Mouse (Mus musculus): Measurements from ENCODE around the gene 1700069L16Rik. TPM values are rescaled to one million over a fixed set of nuclear protein-coding genes. Genes with fewer than 3 reads are reported as not detected.

The 1700069L16Rik gene
- polyA plus RNA-seq, 1 experiment from 2014 or later = not detected

DNA sequence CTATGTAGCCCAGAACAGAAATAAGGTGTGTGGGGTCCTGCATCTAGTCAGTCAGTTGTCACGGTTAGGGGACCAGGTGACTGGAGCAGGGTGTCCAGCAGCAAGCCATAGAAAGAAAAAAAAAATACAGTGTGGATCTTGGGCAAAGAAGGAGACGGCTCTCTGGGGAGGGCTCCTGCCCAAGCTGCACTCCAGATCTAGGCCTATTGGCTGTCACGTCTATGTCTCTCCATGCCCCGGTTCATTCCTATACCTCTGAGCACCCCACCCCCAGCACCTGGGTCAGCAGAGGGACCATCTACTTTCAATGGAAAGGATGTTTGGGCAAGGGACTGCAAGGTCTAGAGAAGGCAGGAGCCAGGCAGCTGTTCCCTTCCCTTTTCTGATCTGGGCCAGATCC lies 45.1 kb downstream of the 1700069L16Rik start:
- Histone ChIP-seq H3K4me1 (no peaks in the 10 kb centered on the region), H3K4me3 (no peak overlapping the region), H3K9me3 (no peaks in the 10 kb centered on the region), H3K4me2 (no peak overlapping the region), H3K36me3 (no peaks in the 10 kb centered on the region), H3K27me3 (no peaks in the 10 kb centered on the region), H3K9ac (no peak overlapping the region), H3K27ac (no peak overlapping the region)
- no peak for ATAC-seq (ENCODE audit: borderline replicate concordance, extremely low read depth, low FRiP score, low TSS enrichment)
- 84% methylated on average over 4 of the region's 4 CpGs for WGBS

DNA sequence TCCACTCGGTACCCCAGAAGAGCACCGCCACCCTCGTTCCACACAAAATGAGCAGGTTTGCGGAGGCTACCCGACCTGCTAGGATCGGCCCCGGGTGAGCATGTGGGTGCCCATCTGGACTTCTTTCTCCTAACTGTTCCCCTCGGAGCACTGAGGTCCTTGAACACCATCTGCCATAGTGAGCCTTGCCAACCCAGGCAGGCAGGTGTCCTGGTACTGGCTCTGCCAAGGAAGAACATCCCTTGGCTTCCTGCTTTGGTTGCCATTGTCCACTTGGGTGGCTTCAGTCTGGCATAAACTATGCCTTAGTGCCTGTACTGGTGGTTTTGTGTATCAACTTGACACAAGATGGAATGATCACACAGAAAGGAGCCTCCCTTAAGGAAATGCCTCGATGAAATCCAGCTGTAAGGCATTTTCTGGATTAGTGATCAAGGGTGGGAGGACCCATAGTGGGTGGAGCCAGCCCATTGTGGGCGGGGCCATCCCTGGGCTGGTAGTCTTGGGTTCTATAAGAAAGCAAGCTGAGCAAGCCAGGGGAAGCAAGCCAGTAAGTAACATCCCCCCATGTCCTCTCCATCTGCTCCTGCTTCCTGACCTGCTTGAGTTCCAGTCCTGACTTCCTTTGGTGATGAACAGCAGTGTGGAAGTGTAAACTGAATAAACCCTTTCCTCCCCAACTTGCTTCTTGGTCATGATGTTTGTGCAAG lies 45.7 kb downstream of the 1700069L16Rik start:
- Histone ChIP-seq H3K36me3 (no peaks in the 10 kb centered on the region), H3K9ac (no peak overlapping the region), H3K27ac (no peak overlapping the region), H3K9me3 (no peaks in the 10 kb centered on the region), H3K4me3 (no peak overlapping the region), H3K27me3 (no peaks in the 10 kb centered on the region), H3K4me1 (no peaks in the 10 kb centered on the region), H3K4me2 (no peak overlapping the region)
- ATAC-seq (ENCODE audit: borderline replicate concordance, extremely low read depth, low FRiP score, low TSS enrichment) = no peak
- WGBS = 77% methylated on average over 10 of the region's 10 CpGs

DNA sequence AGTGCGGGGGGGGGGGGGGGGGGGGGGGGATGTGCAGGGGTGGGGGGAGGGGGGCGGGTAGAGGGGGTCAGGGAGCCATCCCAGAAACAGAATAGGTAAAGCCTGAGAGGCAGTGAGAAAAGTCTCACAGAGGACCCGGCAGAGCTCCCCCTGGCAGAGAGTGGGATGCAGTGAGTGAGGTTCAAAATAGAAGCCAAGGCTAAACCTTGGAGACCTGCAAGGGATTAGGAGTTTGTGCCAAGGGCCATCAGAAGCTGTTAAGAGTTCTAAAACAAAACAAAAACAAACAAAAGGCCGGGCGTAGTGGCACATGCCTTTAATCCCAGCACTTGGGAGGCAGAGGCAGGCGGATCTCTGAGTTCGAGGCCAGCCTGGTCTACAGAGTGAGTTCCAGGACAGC lies 47.0 kb downstream of the 1700069L16Rik start:
- Histone ChIP-seq H3K4me2 (no peak overlapping the region), H3K4me3 (no peak overlapping the region), H3K36me3 (no peaks in the 10 kb centered on the region), H3K4me1 (no peaks in the 10 kb centered on the region), H3K9ac (no peak overlapping the region), H3K27me3 (no peaks in the 10 kb centered on the region), H3K27ac (no peak overlapping the region), H3K9me3 (no peaks in the 10 kb centered on the region)
- ATAC-seq (ENCODE audit: borderline replicate concordance, extremely low read depth, low FRiP score, low TSS enrichment) = no peak
- WGBS = 84% methylated on average over 5 of the region's 7 CpGs

DNA sequence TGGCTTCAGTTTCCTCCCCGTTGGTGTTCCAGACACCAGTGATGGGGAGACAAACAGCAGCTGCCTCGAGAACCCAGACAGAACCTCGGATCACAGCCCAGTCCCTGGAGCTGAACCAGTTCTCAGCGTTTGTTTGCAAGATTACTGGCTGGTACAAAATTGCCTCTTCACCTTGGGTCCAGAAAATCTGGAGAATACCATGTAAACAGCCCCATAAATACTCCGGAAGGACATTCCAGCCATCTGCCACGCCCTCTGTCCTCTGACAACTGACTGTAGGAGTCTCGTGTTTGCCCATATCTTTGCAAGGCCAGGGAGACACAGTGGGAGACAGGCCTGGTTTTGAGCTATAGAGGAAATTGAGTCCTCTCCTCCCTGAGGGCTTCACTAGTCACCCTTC lies 49.7 kb downstream of the 1700069L16Rik start:
- WGBS = 56% methylated on average over 7 of the region's 7 CpGs
- Histone ChIP-seq H3K4me2 (no peak overlapping the region), H3K9ac (no peak overlapping the region), H3K4me1 (no peaks in the 10 kb centered on the region), H3K27me3 (no peaks in the 10 kb centered on the region), H3K4me3 (no peak overlapping the region), H3K36me3 (no peaks in the 10 kb centered on the region), H3K27ac (no peak overlapping the region), H3K9me3 (no peaks in the 10 kb centered on the region)
- no peak for ATAC-seq (ENCODE audit: borderline replicate concordance, extremely low read depth, low FRiP score, low TSS enrichment)

DNA sequence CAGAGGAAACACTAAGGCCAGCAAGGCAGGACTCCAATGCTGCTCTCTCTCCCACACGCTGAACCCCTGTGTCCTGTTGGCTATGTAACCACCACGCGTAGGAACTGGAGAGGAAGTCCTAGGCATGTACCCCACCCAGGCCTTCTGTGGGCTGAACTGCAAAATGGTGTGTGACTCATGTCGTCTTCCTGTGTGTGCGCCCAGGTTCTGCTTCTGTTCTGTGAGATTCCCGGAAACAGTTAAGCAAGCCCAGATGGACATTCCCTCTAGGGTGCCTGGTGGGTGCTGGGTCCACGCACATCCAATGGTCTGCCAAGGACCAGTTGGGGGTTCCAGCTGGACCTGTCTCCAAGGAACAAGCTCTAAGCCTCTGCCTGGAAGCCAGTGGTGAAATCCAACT lies 52.1 kb downstream of the 1700069L16Rik start:
- Histone ChIP-seq H3K9me3 (no peaks in the 10 kb centered on the region), H3K4me1 (no peaks in the 10 kb centered on the region), H3K9ac (no peak overlapping the region), H3K27me3 (no peaks in the 10 kb centered on the region), H3K36me3 (no peaks in the 10 kb centered on the region), H3K4me3 (no peak overlapping the region), H3K4me2 (no peak overlapping the region), H3K27ac (no peak overlapping the region)
- 69% methylated on average over 7 of the region's 7 CpGs for WGBS
- ATAC-seq (ENCODE audit: borderline replicate concordance, extremely low read depth, low FRiP score, low TSS enrichment) = no peak

DNA sequence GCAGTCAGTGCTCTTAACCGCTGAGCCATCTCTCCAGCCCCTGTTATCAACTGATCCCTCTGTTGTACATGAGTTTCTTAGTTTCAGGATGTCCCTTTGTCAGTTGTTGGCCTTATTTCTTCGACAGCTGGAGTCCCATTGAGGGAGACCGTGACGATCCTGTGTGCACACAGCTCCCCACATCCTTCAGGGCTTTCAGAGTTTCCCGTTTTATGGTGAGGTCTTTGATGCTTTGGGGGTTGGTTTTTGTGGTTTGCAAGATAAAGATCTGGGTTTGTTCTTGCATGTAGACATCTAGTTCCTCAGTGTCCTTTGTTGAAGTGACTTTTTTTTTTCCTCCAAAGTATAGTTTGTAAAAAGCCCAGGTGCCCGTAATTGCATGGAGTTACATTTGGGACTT lies 54.0 kb downstream of the 1700069L16Rik start:
- no peak overlapping the region for H3K4me3 ChIP-seq
- no peaks in the 10 kb centered on the region for H3K9me3 ChIP-seq
- WGBS = 79% methylated on average over 6 of the region's 6 CpGs

DNA sequence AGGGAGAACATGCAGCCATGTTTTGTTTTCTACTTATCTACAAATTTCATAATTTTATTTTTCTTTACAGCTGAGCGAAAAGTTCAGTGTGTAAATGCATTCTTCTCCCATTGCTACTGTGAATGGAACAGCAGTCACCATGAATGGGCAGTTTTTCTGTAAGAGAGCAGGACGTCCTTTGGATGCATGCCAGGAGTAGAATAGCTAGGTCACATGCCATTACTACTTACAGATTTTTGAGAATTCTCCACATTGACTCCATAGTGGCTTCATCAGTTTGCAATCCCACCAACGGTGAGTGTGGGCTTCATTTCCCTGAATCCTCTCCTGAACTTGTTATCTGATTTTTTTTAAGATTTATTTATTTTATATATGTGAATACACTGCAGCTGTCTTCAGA lies 54.5 kb downstream of the 1700069L16Rik start:
- H3K4me3 ChIP-seq = no peak overlapping the region
- no peak for ATAC-seq (ENCODE audit: borderline replicate concordance, extremely low read depth, low FRiP score, low TSS enrichment)
- WGBS = 45% methylated on average over 3 of the region's 3 CpGs
- H3K4me1 ChIP-seq = no peaks in the 10 kb centered on the region
- no peak overlapping the region for H3K9ac ChIP-seq
- H3K27ac ChIP-seq = no peak overlapping the region
- no peak overlapping the region for H3K4me2 ChIP-seq
- no peaks in the 10 kb centered on the region for H3K27me3 ChIP-seq
- H3K9me3 ChIP-seq = no peaks in the 10 kb centered on the region
- H3K36me3 ChIP-seq = no peaks in the 10 kb centered on the region

More for the DNA sequence above, 54.0 kb downstream of the 1700069L16Rik start:
- no peak overlapping the region for H3K27ac ChIP-seq
- H3K4me1 ChIP-seq = no peaks in the 10 kb centered on the region
- H3K4me2 ChIP-seq = no peak overlapping the region
- ATAC-seq (ENCODE audit: borderline replicate concordance, extremely low read depth, low FRiP score, low TSS enrichment) = no peak
- no peak overlapping the region for H3K9ac ChIP-seq
- no peaks in the 10 kb centered on the region for H3K36me3 ChIP-seq
- no peaks in the 10 kb centered on the region for H3K27me3 ChIP-seq

DNA sequence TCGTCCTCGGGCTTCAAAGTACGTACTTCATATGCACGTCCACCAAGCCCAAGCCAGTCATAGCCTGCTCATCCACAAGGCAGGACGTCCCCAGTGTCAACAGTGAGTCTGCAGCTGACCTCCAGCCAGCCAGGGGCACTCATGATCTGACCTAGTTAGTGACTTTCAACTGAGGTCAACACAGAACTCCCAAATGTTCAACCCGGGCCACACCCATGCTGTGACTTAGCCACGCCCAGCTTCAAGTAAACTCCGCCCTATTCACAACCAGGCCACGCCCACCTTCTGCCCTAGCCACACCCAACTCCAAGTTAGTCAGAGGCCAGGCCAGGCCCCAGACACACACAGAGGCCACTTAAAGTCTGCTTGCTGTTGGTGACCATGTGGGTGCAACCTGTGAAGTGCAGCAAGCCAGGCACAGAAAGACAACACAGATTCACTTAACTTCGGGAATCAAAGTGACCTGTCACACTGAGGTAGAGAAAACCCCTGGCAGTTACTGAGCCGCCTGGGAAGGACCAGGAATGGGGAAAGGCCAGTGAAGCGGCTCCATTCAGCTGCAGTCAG lies 59.9 kb downstream of the 1700069L16Rik start:
- Histone ChIP-seq H3K4me2 (no peak overlapping the region), H3K9me3 (no peaks in the 10 kb centered on the region), H3K4me3 (no peak overlapping the region), H3K27me3 (no peaks in the 10 kb centered on the region), H3K4me1 (peaks cover 10% of the 10 kb centered on the region; the same call in 1 of the 2 replicates), H3K27ac (no peak overlapping the region), H3K9ac (no peak overlapping the region), H3K36me3 (no peaks in the 10 kb centered on the region)
- ATAC-seq (ENCODE audit: borderline replicate concordance, extremely low read depth, low FRiP score, low TSS enrichment) = no peak
- WGBS = 66% methylated on average over 12 of the region's 12 CpGs

DNA sequence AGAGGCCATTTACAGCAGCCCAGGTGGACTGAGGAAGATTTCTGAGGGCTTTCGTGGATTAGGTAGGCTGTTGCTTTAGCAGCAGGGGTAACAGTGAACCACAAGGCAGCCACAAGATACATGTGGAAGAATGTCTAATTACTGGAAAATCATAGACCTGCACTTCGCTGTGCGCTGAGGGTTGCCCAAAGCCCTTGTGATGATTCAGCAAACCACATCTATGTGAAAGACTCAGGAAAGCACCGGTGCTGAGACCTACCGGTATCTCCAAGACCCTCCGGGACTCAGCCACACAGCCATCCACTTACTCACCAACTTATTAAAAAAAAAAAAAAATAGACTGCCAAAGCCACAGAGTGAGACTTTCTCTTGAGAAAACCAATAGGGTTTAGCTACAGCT lies 60.4 kb downstream of the 1700069L16Rik start:
- Histone ChIP-seq H3K27me3 (no peaks in the 10 kb centered on the region), H3K4me2 (no peak overlapping the region), H3K36me3 (no peaks in the 10 kb centered on the region), H3K9ac (no peak overlapping the region), H3K4me3 (no peak overlapping the region), H3K27ac (no peak overlapping the region), H3K4me1 (peaks cover 10% of the 10 kb centered on the region; the same call in 1 of the 2 replicates), H3K9me3 (no peaks in the 10 kb centered on the region)
- ATAC-seq (ENCODE audit: borderline replicate concordance, extremely low read depth, low FRiP score, low TSS enrichment) = no peak
- 95% methylated on average over 6 of the region's 6 CpGs for WGBS

DNA sequence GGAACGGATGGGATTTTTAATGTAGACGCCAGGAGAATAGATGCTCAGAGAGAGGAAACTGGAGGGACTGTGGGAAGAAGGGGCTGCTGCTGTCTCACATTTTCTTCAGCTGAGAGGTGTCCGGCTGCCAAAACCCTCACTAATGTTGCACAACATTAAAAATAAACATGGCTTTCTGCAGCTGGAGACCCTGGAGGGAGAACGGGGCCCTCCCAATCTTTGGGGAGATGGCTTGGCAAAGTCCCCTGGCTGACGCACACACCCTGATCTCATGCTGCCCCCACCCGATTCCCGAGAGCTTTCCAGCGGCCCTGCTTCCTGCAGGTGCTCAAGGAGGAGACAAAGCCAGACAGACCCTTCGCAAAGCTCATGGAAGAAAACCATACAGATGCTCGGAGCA lies 63.7 kb downstream of the 1700069L16Rik start:
- no peak overlapping the region for H3K27ac ChIP-seq
- H3K4me1 ChIP-seq = peaks cover 10% of the 10 kb centered on the region; the same call in 1 of the 2 replicates
- 40% methylated on average over 10 of the region's 10 CpGs for WGBS
- ATAC-seq (ENCODE audit: borderline replicate concordance, extremely low read depth, low FRiP score, low TSS enrichment) = peak; percentile 82; the same call in 1 of the 2 replicates
- H3K36me3 ChIP-seq = no peaks in the 10 kb centered on the region
- no peaks in the 10 kb centered on the region for H3K27me3 ChIP-seq
- H3K9me3 ChIP-seq = no peaks in the 10 kb centered on the region
- no peak overlapping the region for H3K9ac ChIP-seq
- H3K4me2 ChIP-seq = no peak overlapping the region
- H3K4me3 ChIP-seq = no peak overlapping the region

DNA sequence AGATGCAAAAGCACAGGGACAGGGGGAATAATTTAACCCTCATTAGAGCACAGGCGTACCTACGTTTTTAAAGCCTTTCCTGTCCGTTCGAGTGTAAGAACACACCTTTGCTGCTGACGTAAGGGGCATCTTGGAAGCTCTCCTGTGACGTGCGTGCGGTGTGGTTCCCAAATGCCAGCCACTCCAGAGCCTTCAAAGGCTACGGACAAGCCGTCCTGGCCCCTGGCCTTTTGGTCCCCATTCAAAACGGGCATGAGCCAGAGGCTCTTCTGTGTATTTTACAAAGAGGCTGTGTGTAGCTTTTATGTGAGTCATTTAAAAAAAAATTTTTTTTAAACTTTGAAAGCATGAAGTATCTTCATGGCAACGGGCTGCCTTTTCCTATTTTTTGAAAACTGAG lies 69.8 kb downstream of the 1700069L16Rik start:
- H3K27me3 ChIP-seq = peaks cover 8% of the 10 kb centered on the region
- ATAC-seq (ENCODE audit: borderline replicate concordance, extremely low read depth, low FRiP score, low TSS enrichment) = no peak
- no peak overlapping the region for H3K9ac ChIP-seq
- no peak overlapping the region for H3K4me3 ChIP-seq
- peaks cover 17% of the 10 kb centered on the region for H3K4me1 ChIP-seq
- no peak overlapping the region for H3K27ac ChIP-seq
- H3K9me3 ChIP-seq = no peaks in the 10 kb centered on the region
- H3K4me2 ChIP-seq = no peak overlapping the region
- H3K36me3 ChIP-seq = no peaks in the 10 kb centered on the region
- WGBS = 76% methylated on average over 12 of the region's 12 CpGs

DNA sequence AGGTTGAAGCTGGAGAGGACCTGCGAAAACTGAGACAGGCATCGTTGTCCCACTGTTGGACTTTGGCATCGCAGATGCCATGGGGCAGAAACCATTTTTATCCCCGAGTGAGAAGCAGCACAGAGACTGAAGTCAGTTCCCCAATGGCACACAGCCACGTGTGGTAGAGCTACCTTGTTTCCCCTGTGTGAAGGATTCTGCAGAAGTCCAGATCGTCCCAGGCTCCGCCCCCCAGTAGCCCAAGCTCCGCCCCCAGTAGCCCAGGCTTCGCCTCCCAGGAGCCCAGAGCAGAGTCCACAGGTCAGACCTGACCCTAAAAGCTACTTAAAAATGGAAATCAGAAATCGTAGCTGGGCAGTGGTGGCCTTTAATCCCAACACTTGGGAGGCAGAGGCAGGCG lies 70.4 kb downstream of the 1700069L16Rik start:
- peaks cover 10% of the 10 kb centered on the region for H3K27me3 ChIP-seq
- 76% methylated on average over 11 of the region's 11 CpGs for WGBS
- no peaks in the 10 kb centered on the region for H3K9me3 ChIP-seq
- ATAC-seq (ENCODE audit: borderline replicate concordance, extremely low read depth, low FRiP score, low TSS enrichment) = no peak
- H3K4me3 ChIP-seq = no peak overlapping the region
- H3K27ac ChIP-seq = no peak overlapping the region
- H3K4me1 ChIP-seq = peaks cover 17% of the 10 kb centered on the region
- H3K4me2 ChIP-seq = no peak overlapping the region
- no peaks in the 10 kb centered on the region for H3K36me3 ChIP-seq
- H3K9ac ChIP-seq = no peak overlapping the region

Measured in lung, embryonic 15.5 days (tissue).